Mouse (Mus musculus) testis, adult 2 months (tissue): ENCODE data around the gene Nedd9. TPM values are rescaled to one million over a fixed set of nuclear protein-coding genes. Genes with fewer than 3 reads are reported as not detected.

Experiments used
- H3K27ac ChIP-seq: fragments of 200-500 bp; 2 replicates; pipeline ENCODE4 v1.5.1; 2012; ENCODE audit warnings: low read depth, low read length; ENCODE audit not compliant: control insufficient read depth, insufficient read depth
- H3K27me3 ChIP-seq: fragments of 200-500 bp; 2 replicates; pipeline ENCODE4 v1.6.1; 2012; ENCODE audit warnings: mild to moderate bottlenecking, low read length, moderate library complexity; ENCODE audit not compliant: control insufficient read depth, insufficient read depth
- H3K36me3 ChIP-seq: fragments of 200-500 bp; 2 replicates; pipeline ENCODE4 v1.6.1; 2012; ENCODE audit warnings: mild to moderate bottlenecking, low read length; ENCODE audit not compliant: control insufficient read depth, insufficient read depth
- H3K4me1 ChIP-seq: fragments of 200-500 bp; 2 replicates; pipeline ENCODE4 v1.6.1; 2012; ENCODE audit warnings: low read length; ENCODE audit not compliant: control insufficient read depth, insufficient read depth
- H3K4me3 ChIP-seq: fragments of 200-500 bp; 2 replicates; pipeline ENCODE4 v1.5.1; 2012; ENCODE audit warnings: low read depth, mild to moderate bottlenecking, low read length, moderate library complexity, mixed read lengths; ENCODE audit not compliant: control insufficient read depth
- CTCF ChIP-seq: fragments of 200-500 bp; IDR thresholded peaks from 2 replicates; pipeline ENCODE4 v1.5.1; 2012; ENCODE audit warnings: low read depth, mild to moderate bottlenecking, inconsistent platforms, low read length, moderate library complexity; ENCODE audit not compliant: control insufficient read depth, insufficient read depth, insufficient replicate concordance
- POLR2A ChIP-seq: fragments of 200-500 bp; IDR thresholded peaks from 2 replicates; pipeline ENCODE4 v1.6.1; 2012; ENCODE audit warnings: low read depth, mild to moderate bottlenecking, inconsistent platforms, low read length, moderate library complexity; ENCODE audit not compliant: control insufficient read depth
- polyA plus RNA-seq: library from polyadenylated mRNA; depleted of rRNA; stranded (reverse); fragments of >200 nt; gene quantifications from 2 replicates; pipeline ENCODE4 v1.2.3, GENCODE M21; 2012

Nedd9 gene
- polyA plus RNA-seq, 1 experiment: 3.0 TPM

DNA sequence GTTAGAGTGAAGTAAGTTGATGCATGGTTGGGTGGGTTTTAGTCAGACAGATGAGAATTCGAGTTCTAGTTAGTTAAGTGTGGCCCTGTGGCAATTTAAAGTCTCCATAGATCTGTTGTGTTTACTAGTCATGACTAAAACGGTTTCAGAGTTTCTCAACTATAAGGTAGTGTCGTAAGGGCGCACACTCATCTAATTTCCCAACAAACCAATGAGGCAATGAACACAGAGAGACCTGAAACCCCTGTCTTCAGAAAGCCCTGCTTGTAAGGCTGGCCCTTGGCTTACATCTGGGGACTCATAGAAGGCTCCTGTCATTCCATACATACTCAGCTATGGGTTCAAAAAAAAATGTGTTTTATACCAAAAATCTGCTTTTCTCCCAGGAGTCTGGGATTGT, 13.7 kb downstream of the Nedd9 start:
- Histone ChIP-seq H3K27ac (no peak overlapping the region), H3K4me1 (no peaks in the 10 kb centered on the region), H3K27me3 (no peaks in the 10 kb centered on the region), H3K36me3 (no peaks in the 10 kb centered on the region), H3K4me3 (no peak overlapping the region)
- TF ChIP-seq CTCF (no peak), POLR2A (no peak)

DNA sequence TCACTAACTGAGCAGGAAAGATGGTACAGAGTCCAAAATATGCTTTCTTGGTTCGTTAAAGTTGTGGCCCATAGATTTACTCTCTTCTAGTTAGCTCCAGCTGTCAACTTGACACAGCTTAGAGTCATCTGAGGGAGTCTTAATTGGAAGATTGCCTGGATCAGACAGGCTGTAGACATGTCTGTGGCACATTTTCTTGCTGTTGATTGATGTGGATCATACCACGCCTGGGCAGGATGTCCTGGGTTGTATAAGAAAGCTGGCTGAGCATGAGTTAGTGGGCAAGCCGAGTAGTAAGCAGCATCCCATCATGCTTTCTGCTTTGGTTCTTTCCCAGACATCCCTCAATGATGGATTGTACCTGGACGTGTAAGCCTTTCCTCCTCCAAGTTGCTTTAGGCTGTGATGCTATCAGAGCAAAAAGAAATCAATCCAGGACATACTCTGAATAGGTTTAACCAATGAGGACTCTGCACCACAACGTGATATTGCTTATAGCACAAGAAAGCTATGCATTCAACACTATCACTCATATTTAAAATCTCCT, 14.2 kb downstream of the Nedd9 start:
- H3K27ac ChIP-seq: no peak overlapping the region
- H3K4me1 ChIP-seq: no peaks in the 10 kb centered on the region
- TF ChIP-seq POLR2A (no peak), CTCF (no peak)
- H3K36me3 ChIP-seq: no peaks in the 10 kb centered on the region
- H3K27me3 ChIP-seq: no peaks in the 10 kb centered on the region
- H3K4me3 ChIP-seq: no peak overlapping the region

DNA sequence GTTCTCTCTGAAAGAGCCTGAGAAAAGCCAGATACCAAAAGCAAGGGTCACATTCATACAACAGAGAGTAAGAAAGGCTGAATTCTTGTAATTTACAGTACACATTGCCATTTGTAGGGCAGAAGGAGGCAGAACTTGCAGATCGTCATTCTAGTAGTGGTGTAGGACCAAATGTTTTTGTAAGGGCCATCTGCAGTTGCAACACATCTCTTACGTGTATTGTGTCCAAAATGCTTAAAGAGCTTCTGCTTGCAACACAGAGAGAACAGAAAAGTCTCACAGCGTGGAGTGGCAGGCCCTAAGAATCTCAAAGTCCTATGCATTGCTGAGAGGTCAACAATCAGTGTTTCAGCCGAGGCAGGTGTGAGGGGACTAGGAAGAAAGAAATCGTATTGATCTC, 18.9 kb downstream of the Nedd9 start:
- no peak overlapping the region for H3K27ac ChIP-seq
- no peaks in the 10 kb centered on the region for H3K4me1 ChIP-seq
- TF ChIP-seq POLR2A (no peak), CTCF (no peak)
- H3K27me3 ChIP-seq: no peaks in the 10 kb centered on the region
- H3K4me3 ChIP-seq: no peak overlapping the region
- no peaks in the 10 kb centered on the region for H3K36me3 ChIP-seq

DNA sequence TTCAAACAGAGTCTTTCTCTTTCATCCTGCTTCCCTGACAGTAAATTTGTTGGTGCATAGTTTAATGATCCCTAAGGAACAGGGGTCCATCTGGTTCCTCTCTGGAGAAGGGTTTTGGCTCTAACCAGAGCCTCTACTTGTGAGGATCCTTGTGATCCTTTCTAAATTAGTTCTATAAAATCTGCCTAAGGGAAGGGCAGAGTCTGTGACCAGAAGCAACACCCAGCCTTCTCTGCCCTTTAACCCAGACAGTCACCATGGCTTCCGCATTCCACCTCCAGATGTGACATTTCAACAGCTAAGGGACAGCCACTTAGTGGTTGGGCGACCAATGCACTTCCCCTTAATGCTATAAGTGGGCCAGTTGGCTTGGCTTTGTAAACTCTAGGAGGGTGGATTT, 20.1 kb downstream of the Nedd9 start:
- no peaks in the 10 kb centered on the region for H3K36me3 ChIP-seq
- H3K4me1 ChIP-seq: no peaks in the 10 kb centered on the region
- H3K4me3 ChIP-seq: no peak overlapping the region
- TF ChIP-seq CTCF: no peak
- no peak for TF ChIP-seq POLR2A
- no peaks in the 10 kb centered on the region for H3K27me3 ChIP-seq
- peak overlapping the region; percentile 8; the same call in 1 of the 2 replicates for H3K27ac ChIP-seq

DNA sequence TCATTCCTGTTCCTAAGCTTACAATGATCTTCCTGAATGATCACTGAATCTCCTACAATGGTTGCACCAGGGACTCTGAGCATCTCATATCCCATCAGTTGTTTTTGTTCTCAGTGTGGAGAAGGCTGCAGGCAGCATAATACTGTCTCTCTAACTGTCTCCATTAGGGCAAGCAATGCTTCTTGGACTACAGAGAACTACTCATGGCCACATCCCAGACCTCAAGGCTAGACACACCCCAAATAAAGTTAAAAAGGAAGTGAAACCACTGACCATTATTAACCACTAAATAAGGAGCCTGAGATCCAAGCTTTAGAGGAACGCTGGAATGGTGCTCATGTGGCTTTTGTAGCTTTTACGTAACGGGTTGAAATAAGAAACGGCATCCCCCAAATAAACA, 20.5 kb downstream of the Nedd9 start:
- peak overlapping the region; percentile 49; the same call in 1 of the 2 replicates for H3K27ac ChIP-seq
- H3K4me1 ChIP-seq: no peaks in the 10 kb centered on the region
- no peak overlapping the region for H3K4me3 ChIP-seq
- TF ChIP-seq CTCF (no peak), POLR2A (no peak)
- no peaks in the 10 kb centered on the region for H3K27me3 ChIP-seq
- H3K36me3 ChIP-seq: no peaks in the 10 kb centered on the region

DNA sequence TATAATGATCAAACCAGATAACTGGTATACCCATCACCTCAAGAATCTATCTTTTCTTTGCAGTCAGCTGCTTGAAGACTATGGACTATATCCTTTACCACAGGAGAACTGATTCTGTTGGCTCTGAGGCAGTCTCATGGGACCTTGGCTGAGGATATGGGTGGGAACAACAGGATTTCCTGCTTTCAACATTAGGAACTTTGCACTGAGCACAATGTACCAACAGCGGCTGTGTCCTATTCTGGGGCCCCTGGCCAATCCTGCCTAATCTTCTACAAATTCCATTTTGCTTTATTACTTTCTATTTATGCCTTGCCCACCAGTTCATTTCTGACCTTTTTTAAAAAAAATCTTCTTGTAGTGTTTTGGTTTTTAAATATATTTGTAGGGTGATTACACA, 21.0 kb downstream of the Nedd9 start:
- Histone ChIP-seq H3K27ac (no peak overlapping the region), H3K4me3 (no peak overlapping the region), H3K27me3 (no peaks in the 10 kb centered on the region), H3K4me1 (no peaks in the 10 kb centered on the region), H3K36me3 (no peaks in the 10 kb centered on the region)
- TF ChIP-seq POLR2A (no peak), CTCF (no peak)

DNA sequence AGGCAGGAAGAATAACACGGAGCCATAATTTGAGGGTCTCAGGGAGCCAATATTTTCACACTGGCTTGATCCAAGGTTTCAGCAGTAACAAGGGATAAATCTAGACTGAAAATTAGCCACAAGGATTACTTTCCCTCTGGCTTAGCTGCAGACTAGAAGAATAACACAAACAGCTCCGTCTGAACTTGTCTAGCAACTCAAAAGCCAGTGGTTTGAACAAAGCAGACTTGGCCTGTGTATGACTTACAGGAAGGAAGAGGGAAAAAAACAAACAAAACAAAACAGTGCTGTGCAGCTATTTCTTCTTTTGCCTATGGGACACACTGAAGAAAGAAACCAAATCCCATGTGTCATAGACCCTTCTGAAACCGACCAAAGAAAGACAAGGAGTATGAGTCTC, 25.7 kb downstream of the Nedd9 start:
- no peaks in the 10 kb centered on the region for H3K36me3 ChIP-seq
- H3K4me3 ChIP-seq: no peak overlapping the region
- no peak overlapping the region for H3K27ac ChIP-seq
- TF ChIP-seq POLR2A (no peak), CTCF (no peak)
- H3K27me3 ChIP-seq: no peaks in the 10 kb centered on the region
- H3K4me1 ChIP-seq: no peaks in the 10 kb centered on the region

DNA sequence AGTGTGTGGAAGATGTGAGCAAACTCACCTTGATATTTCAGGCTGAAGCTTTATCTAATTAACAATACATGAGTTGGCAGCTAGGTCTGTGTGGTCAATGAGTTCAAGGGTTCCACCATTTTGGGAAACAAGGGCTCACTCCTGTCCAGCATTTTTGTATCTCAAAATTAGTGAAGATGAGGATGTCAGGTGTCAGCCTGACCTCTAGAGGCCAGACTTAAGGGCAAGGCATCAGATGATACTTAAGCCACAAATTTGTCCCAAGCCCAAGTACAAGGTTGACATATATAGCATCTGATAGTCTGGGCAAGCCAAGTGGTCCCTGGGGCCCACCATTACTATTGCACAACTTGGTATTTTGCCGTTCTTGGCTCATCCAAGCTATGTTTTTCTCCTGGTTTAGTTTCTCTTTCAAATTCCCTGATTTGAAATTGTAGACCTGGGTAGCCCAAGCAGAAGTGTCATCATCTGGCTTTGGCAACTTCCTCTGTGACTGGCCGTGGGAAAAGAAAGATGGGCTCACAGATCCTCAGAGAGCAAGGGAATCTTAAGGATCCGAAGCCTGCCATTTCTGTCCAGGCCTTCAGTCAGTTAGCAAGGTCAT, 27.4 kb downstream of the Nedd9 start:
- Histone ChIP-seq H3K4me1 (no peaks in the 10 kb centered on the region), H3K27me3 (no peaks in the 10 kb centered on the region), H3K36me3 (no peaks in the 10 kb centered on the region), H3K27ac (no peak overlapping the region), H3K4me3 (no peak overlapping the region)
- TF ChIP-seq POLR2A (no peak), CTCF (no peak)
